Mouse (Mus musculus): ENCODE results near the gene Utp14b. TPM values are rescaled to one million over a fixed set of nuclear protein-coding genes. Genes with fewer than 3 reads are reported as not detected.
A peak's percentile ranks its signal among the peaks of the same experiment; 100 is the strongest.

Utp14b gene
- total RNA-seq (2014; rRNA removed), result 5.1 and 7.5 TPM in 2 replicates
- polyA plus RNA-seq (2012; rRNA removed), result 0.47 and 1.2 TPM in 2 replicates

GRCm38 (mm10) chr1:78657671-78658440, at the start of gene Utp14b, which contains the start of gene Acsl3:
Gene Utp14b, plus strand, starts transcription at chr1:78658038.
Gene Acsl3, plus strand, starts transcription at chr1:78657825.
- DNase-seq (ENCODE audit: extremely low read depth, low read depth, low spot score), result peak; percentile 77
- H3K27ac ChIP-seq (replicated peaks; ENCODE audit: insufficient read depth, low read depth, low read length), result peak within 1 kb of the TSS; percentile 86
- WGBS, result under 1% methylated on average over 104 of the region's 104 CpGs
- peaks cover 30% of the 10 kb centered on the region for H3K79me2 ChIP-seq (ENCODE audit: control insufficient read depth, insufficient read depth, low read length)
- H3K27me3 ChIP-seq (ENCODE audit: control insufficient read depth, insufficient read depth, low read length), result no peaks in the 10 kb centered on the region
- peaks cover 19% of the 10 kb centered on the region for H3K4me1 ChIP-seq (ENCODE audit: control insufficient read depth, insufficient read depth, low read length)
- H3K36me3 ChIP-seq (ENCODE audit: control insufficient read depth, insufficient read depth, low read length), result no peaks in the 10 kb centered on the region
- H3K9ac ChIP-seq (ENCODE audit: low read depth, low read length), result peak within 1 kb of the TSS; percentile 99
- TF ChIP-seq POLR2A (IDR thresholded peaks at IDR 0.05; ENCODE audit: extremely low read depth, insufficient read depth, low read length) (peak; percentile 99), CTCF (IDR thresholded peaks at IDR 0.05; ENCODE audit: low read depth, low read length) (no peak)
- H3K4me3 ChIP-seq (ENCODE audit: insufficient read depth, low read depth, low read length), result peak within 1 kb of the TSS; percentile 96

- H3K79me2 ChIP-seq (ENCODE audit: control insufficient read depth, insufficient read depth, low read length), result no peaks in the 10 kb centered on the region
- H3K4me1 ChIP-seq (ENCODE audit: control insufficient read depth, insufficient read depth, low read length), result no peaks in the 10 kb centered on the region
- TF ChIP-seq POLR2A (IDR thresholded peaks at IDR 0.05; ENCODE audit: extremely low read depth, insufficient read depth, low read length) (no peak), CTCF (IDR thresholded peaks at IDR 0.05; ENCODE audit: low read depth, low read length) (no peak)
- 51% methylated on average over 12 of the region's 12 CpGs for WGBS
- H3K27me3 ChIP-seq (ENCODE audit: control insufficient read depth, insufficient read depth, low read length), result no peaks in the 10 kb centered on the region
- H3K36me3 ChIP-seq (ENCODE audit: control insufficient read depth, insufficient read depth, low read length), result no peaks in the 10 kb centered on the region
- H3K27ac ChIP-seq (replicated peaks; ENCODE audit: insufficient read depth, low read depth, low read length), result no peak overlapping the region
- H3K4me3 ChIP-seq (ENCODE audit: insufficient read depth, low read depth, low read length), result no peak overlapping the region
- peak; percentile 53 for DNase-seq (ENCODE audit: extremely low read depth, low read depth, low spot score)
- no peak overlapping the region for H3K9ac ChIP-seq (ENCODE audit: low read depth, low read length)
Observed at GRCm38 (mm10) chr1:78609134-78609907, 48.5 kb upstream of the Utp14b start.

GRCm38 (mm10) chr1:78611039-78611438, 46.8 kb upstream of the Utp14b start:
- 81% methylated on average over 4 of the region's 4 CpGs for WGBS
- Histone ChIP-seq H3K79me2 (ENCODE audit: control insufficient read depth, insufficient read depth, low read length) (no peaks in the 10 kb centered on the region), H3K4me1 (ENCODE audit: control insufficient read depth, insufficient read depth, low read length) (no peaks in the 10 kb centered on the region), H3K4me3 (ENCODE audit: insufficient read depth, low read depth, low read length) (no peak overlapping the region), H3K36me3 (ENCODE audit: control insufficient read depth, insufficient read depth, low read length) (no peaks in the 10 kb centered on the region), H3K27ac (replicated peaks; ENCODE audit: insufficient read depth, low read depth, low read length) (no peak overlapping the region), H3K9ac (ENCODE audit: low read depth, low read length) (no peak overlapping the region), H3K27me3 (ENCODE audit: control insufficient read depth, insufficient read depth, low read length) (no peaks in the 10 kb centered on the region)
- DNase-seq (ENCODE audit: extremely low read depth, low read depth, low spot score), result no peak
- TF ChIP-seq CTCF (IDR thresholded peaks at IDR 0.05; ENCODE audit: low read depth, low read length), result no peak
- TF ChIP-seq POLR2A (IDR thresholded peaks at IDR 0.05; ENCODE audit: extremely low read depth, insufficient read depth, low read length), result no peak

GRCm38 (mm10) chr1:78612959-78613358, 44.9 kb upstream of the Utp14b start:
- 78% methylated on average over 1 of the region's 1 CpGs for WGBS

GRCm38 (mm10) chr1:78624352-78624751, 33.5 kb upstream of the Utp14b start:
- WGBS, result 92% methylated on average over 2 of the region's 2 CpGs
- H3K9ac ChIP-seq (ENCODE audit: low read depth, low read length), result no peak overlapping the region
- no peaks in the 10 kb centered on the region for H3K4me1 ChIP-seq (ENCODE audit: control insufficient read depth, insufficient read depth, low read length)
- H3K36me3 ChIP-seq (ENCODE audit: control insufficient read depth, insufficient read depth, low read length), result no peaks in the 10 kb centered on the region
- no peak overlapping the region for H3K4me3 ChIP-seq (ENCODE audit: insufficient read depth, low read depth, low read length)
- TF ChIP-seq CTCF (IDR thresholded peaks at IDR 0.05; ENCODE audit: low read depth, low read length), result no peak
- no peak overlapping the region for H3K27ac ChIP-seq (replicated peaks; ENCODE audit: insufficient read depth, low read depth, low read length)
- no peak for DNase-seq (ENCODE audit: extremely low read depth, low read depth, low spot score)
- H3K27me3 ChIP-seq (ENCODE audit: control insufficient read depth, insufficient read depth, low read length), result no peaks in the 10 kb centered on the region
- no peaks in the 10 kb centered on the region for H3K79me2 ChIP-seq (ENCODE audit: control insufficient read depth, insufficient read depth, low read length)

More at GRCm38 (mm10) chr1:78612959-78613358, 44.9 kb upstream of the Utp14b start:
- H3K4me3 ChIP-seq (ENCODE audit: insufficient read depth, low read depth, low read length), result no peak overlapping the region
- no peaks in the 10 kb centered on the region for H3K79me2 ChIP-seq (ENCODE audit: control insufficient read depth, insufficient read depth, low read length)
- H3K27me3 ChIP-seq (ENCODE audit: control insufficient read depth, insufficient read depth, low read length), result no peaks in the 10 kb centered on the region
- TF ChIP-seq POLR2A (IDR thresholded peaks at IDR 0.05; ENCODE audit: extremely low read depth, insufficient read depth, low read length) (no peak), CTCF (IDR thresholded peaks at IDR 0.05; ENCODE audit: low read depth, low read length) (no peak)
- H3K36me3 ChIP-seq (ENCODE audit: control insufficient read depth, insufficient read depth, low read length), result no peaks in the 10 kb centered on the region
- no peaks in the 10 kb centered on the region for H3K4me1 ChIP-seq (ENCODE audit: control insufficient read depth, insufficient read depth, low read length)
- H3K9ac ChIP-seq (ENCODE audit: low read depth, low read length), result no peak overlapping the region
- DNase-seq (ENCODE audit: extremely low read depth, low read depth, low spot score), result no peak
- H3K27ac ChIP-seq (replicated peaks; ENCODE audit: insufficient read depth, low read depth, low read length), result no peak overlapping the region
